Mouse (Mus musculus) embryo, embryonic 10 days (tissue): ENCODE measurements at regions not wholly inside any gene's neighbourhood (a gene's known extent, or its start where the extent isn't known, plus 50 kb on each side); places are given as distances from the start of the nearest gene placed in this dataset.

Experiments used
- DNase-seq: peaks from one replicate; pipeline ENCODE4 v3.0.0-alpha.2; 2015; ENCODE audit warnings: low spot score

- DNase-seq, result no peak
Observed at GRCm38 (mm10) chr13:16315689-16316088, 304.0 kb downstream of the Inhba start.

GRCm38 (mm10) chr13:16316581-16316980 lies 304.9 kb downstream of the Inhba start:
- DNase-seq, result no peak

DNA sequence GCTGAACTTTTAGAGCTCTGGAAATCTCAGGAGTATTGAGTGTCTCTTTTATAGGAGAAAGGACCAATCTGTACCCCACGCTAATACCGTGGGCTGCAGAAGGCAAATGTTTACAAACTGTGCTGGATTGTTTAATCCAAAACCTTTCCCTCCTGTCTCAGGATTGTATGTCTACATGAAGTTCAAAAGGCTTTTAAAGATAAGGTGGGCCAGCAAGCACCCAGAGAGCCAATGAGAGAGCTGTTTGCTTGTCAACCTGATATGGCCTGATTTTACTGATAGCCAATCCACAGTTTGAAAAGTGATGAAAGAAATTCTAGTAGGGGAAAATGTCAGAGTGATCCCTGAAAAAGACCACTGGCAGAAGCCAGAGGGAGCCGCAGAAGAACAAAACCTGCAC lies 305.8 kb downstream of the Inhba start:
- no peak for DNase-seq

DNA sequence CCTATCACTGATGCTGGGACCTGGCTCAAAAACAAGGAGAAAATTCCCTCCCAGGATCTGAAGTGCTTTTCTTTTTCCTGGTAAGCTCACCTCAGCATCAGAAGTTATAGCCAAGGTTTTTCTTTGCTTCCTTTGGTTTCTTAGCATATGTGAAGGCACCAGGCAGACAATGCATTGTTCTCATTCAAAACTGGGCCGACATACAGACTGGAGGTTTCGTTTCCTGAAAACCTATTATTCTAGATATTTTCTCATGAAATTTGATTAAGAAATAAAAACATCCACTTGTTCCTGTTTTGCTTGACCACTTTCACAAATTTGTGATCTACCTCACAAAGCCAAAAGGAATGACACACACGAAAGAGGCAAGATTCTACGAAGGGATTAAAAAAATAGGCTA lies 308.7 kb downstream of the Inhba start:
- no peak for DNase-seq

- no peak for DNase-seq
Observed at GRCm38 (mm10) chr13:16325661-16326060, 314.0 kb downstream of the Inhba start.

- no peak for DNase-seq
Observed at GRCm38 (mm10) chr13:16341727-16342126, 330.1 kb downstream of the Inhba start.

DNA sequence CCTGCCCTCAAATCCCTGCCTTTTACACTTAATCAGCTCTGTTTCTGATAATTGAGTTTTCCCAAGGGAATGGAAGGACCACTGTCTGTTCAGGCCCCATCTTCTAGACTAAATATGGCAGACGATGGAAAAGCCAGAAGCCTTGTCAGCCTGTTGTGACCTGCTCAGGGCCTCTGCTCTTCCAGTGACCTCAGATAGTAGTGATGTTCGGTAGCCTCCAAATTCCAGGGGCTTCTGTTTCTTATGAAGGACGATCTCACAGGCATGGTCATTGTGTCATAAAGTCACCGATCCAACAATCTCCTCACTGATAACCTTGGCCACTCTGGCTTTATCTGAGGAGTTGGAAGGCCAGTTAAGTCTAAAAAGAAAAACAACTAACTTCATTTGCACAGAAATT lies 330.5 kb downstream of the Inhba start:
- no peak for DNase-seq

DNA sequence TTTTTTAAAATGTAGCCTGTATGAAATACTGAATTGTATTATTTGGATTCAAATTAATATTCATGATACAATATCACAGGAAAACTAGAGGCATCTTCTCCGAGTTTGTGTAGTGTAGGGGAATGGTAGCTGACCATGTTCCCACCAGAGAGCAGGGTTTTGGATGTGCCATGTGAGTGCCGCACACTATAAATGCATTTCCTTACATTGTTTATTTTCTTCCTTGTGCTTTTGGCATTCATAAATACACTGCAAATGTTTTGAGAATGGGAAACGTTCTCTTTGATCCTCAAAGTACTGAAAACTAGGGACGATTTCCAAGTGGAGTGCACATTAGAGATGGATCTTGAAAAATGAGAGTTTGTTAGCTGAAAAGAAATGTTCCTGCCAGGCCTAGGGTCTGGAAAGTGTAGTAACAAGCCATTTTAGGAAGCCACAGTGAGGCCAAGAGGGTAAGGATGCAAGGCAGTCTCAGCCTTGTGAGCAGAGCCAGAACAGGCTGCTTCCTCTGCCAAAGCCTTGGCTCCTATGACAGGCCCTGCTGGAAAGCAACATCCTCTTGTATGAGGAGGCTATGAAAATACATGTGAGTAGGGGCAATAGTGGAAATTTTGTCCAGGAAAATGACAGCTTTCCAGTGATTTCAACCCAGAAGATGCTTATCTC lies 331.8 kb downstream of the Inhba start:
- DNase-seq, result no peak

GRCm38 (mm10) chr13:16349353-16349752 lies 337.7 kb downstream of the Inhba start:
- no peak for DNase-seq

GRCm38 (mm10) chr13:16350061-16350460 lies 338.4 kb downstream of the Inhba start:
- no peak for DNase-seq

DNA sequence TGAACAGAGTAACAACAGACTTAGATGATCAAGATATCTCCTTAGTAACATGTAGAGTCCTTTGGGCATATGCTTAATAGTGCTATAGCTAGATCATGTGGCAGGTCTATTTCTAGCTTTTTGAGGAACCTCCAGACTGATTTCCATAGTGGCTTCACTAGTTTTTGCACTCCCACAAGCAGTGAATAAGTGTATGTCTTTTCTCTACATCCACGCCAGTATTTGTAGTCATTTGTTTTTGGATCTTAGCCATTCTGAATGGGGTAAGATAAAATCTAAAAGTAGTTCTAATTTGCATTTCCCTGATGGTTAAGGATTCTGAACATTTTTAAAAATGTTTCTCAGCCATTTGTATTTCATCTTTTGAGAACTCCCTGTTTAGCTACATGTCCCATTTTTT lies 343.7 kb downstream of the Inhba start:
- no peak for DNase-seq

DNA sequence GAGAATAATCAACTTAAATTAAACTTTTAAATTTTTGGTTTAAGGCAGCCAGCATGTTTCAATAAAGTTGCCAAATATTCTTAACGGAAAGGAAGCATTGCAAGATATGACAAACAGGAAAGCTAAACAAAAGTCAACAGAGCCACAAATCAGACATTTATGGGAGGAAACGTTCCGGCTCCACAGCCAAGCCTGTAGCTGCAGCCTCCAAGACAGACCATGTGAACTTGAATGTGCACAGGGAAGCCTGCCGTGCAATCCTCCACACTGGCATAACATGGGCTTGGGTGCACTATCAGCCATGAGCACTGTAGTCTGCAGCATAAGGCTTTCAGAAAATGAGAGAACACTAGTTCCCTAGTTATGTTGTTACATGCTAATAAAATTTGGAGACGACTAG lies 367.8 kb downstream of the Inhba start:
- no peak for DNase-seq

DNA sequence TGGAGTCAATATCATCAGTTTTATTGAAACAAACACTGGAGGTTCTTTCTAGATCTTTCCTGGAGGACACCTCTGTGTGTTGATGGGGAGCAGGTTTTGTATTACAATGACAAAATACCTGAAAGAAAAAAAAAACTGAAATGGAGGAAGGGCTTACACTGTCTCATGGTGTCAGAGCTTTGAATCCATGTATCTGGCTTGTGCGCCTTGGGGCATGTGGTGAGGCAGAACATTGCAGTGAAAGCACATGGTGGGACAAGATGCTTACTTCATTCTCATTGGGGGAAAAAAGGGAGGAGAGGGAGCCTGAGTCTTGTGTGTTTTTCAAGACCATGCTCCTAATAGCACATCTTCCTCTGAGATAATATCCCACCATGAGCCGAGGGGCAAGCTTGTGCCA lies 368.3 kb downstream of the Inhba start:
- no peak for DNase-seq

DNA sequence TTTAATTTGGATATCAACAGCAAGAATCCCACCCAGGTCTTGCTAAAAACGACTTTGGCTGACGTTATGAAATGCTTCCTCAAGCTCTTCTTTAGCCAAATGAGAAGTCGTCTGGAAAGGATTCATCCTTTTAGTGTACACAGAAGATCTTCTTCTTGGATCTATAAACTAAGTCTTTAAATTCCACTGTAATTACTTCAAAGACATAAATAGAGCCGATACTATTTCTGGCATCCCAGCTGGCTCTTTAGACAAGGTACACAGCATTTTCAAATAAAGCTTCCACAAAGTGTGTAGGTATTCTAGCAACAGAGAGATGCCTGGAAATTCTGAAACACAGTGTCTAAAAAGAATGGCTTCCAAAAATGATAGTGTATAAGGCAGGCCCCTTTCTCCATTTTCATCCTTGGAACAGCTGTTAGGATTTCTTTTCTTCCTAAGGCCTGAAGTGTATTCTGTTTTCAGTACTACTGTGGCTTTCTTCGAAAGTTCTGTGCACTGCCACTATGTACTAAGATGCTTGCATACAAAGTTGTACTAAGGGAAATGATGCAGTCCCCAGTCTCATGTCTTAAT lies 371.4 kb downstream of the Inhba start:
- DNase-seq, result no peak

DNA sequence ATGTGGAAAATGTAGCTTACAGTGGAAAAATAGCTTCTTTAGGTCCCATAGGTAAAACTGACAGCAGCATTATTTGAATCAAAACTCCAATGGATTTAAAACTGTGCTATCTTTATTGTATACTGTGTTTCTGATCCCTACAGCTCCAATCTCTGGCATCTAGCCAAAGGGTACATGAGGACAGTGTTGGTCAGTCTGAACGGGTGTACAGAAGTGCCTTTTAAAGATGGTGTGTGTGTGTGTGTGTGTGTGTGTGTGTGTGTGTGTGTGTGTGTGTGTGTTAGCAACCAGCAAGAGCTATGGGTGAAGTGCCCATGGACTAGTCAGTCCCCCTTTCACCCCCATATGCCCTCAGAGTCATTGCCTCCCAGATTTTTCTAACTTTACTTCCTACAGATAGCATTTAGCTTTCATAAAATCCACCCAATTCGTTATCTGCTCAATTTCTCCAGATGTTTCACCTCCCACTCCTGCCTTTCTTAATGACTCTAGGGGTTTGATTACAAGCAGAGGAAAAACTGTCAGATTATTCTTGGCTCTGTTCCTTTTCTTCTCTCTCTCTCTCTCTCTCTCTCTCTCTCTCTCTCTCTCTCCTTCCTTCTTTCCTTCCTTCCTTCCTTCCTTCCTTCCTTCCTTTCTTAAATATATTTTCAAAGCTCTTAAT lies 404.8 kb downstream of the Inhba start:
- no peak for DNase-seq

DNA sequence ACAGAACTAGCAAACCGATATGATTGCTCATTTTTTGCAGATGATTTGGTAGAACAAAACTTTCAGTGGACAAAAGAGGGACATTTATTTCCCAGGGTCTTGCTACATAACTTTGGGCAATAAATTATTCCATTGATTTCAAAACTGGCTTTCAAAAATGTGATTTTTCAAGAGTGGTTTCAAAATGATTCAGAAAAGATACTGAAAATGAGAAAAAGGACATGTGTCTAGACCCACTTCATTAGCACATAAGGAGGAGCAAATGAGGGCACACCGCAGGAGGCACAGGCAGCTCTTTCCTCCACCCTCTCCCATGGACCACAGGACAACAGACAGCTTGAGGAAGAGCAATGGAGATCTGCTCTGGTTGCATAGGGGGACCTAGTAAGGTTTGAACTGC lies 412.5 kb downstream of the Inhba start:
- no peak for DNase-seq

- DNase-seq, result no peak
Observed at GRCm38 (mm10) chr13:16435436-16435835, 423.8 kb downstream of the Inhba start.

GRCm38 (mm10) chr13:16453234-16453633 lies 441.6 kb downstream of the Inhba start:
- no peak for DNase-seq

DNA sequence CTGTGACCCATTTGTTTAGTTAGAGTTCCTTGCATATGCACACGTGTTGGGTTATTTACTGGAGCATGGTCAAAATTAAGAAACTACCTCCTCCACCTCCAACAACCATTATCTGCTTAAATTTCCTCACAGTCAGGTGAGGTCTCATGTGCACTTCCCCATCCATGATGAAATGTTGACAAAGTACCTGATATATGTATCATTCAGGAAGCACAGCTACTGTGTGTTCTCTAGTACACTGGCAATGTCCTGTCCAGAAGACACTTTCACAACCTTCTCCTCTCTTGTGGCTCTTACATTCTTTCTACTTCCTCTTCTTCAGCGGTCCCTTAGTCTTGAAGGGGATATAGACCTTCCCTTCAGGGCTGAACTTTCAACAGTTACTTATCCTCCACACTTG lies 448.1 kb downstream of the Inhba start:
- DNase-seq, result no peak

DNA sequence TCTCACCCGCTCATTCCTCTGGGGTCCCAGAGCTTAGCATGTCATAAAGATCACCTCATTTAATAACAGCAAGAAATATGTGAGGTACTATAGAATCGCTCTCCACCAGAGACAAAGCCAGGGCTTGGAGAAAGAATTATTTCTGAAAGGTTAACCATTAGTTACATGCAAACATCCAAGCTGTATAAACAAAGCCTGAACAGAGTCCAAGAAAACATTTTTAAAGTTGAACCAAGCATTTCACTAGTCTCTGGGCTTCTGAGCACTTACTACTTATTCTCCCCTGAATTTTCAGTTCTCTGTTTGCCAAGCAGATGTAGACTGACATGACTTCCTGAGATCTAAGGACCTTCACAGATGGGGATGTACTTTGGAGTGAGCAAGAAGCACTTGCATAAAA lies 450.0 kb downstream of the Inhba start:
- no peak for DNase-seq

- no peak for DNase-seq
Observed at GRCm38 (mm10) chr13:16464823-16465222, 453.2 kb downstream of the Inhba start.

DNA sequence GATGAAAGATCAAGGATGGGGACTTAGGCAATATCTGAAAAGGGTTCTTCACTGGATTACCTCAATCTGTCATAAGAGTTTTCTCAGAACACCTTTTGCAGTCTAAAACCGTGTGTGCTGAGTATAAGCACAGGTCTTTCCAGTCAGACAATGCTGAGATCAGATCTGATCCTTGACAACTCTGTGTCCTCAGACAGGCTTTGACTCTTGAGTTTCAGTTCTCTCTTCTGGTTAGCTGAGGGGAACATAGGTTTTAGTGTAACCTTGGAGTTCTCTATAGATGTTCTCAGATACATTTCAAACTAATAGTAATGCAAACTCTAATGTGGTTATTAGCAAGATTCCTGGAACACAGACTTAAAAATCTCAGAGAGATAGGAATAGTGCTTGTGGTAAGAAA lies 453.7 kb downstream of the Inhba start:
- DNase-seq, result no peak

GRCm38 (mm10) chr13:16465812-16466211 lies 454.2 kb downstream of the Inhba start:
- DNase-seq, result no peak

DNA sequence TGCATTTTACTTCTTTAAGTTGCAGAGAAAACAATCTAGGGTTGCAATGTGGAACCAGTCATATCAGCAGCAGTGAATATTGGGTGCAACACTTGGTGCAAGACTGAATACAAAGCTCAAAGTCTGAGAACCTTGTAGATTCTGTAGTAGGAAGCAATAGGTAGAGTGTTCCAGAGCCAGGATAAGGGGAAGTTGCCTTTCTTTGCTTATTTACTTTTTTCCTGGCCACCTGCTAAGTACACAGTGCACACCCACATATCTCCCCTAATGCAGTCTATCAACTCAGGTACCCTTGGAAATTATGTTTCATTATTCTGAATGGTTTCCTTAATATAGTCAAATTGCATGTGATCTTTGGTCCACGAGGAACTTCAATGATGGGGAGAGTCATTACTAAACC lies 464.9 kb downstream of the Inhba start:
- DNase-seq, result no peak
